Mouse (Mus musculus) neural tube, embryonic 13.5 days (tissue): Measurements from ENCODE around the gene Kcna1. TPM values are rescaled to one million over a fixed set of nuclear protein-coding genes. Genes with fewer than 3 reads are reported as not detected.

ENCODE experiments used
- ATAC-seq: fragments of 200-750 bp; cut with Nextera tagmentation; 2 replicates; pipeline ENCODE4 v1.8.0; 2017; ENCODE audit warnings: low read depth, mild to moderate bottlenecking, moderate TSS enrichment, moderate library complexity
- H3K27ac ChIP-seq: fragments of 300-500 bp; sonication (generic); replicated peaks from 2 replicates; pipeline ENCODE4 v1.5.1; 2015; ENCODE audit warnings: moderate library complexity, mild to moderate bottlenecking, inconsistent platforms
- H3K27me3 ChIP-seq: fragments of 300-500 bp; sonication (generic); 2 replicates; pipeline ENCODE4 v1.6.1; 2015; ENCODE audit warnings: mild to moderate bottlenecking, inconsistent platforms
- H3K36me3 ChIP-seq: fragments of 300-500 bp; sonication (generic); 2 replicates; pipeline ENCODE4 v1.6.1; 2015; ENCODE audit warnings: mild to moderate bottlenecking, inconsistent platforms
- H3K4me1 ChIP-seq: fragments of 300-500 bp; sonication (generic); replicated peaks from 2 replicates; pipeline ENCODE4 v1.6.1; 2015; ENCODE audit warnings: inconsistent platforms
- H3K4me2 ChIP-seq: fragments of 300-500 bp; sonication (generic); 2 replicates; pipeline ENCODE4 v1.6.1; 2015; ENCODE audit warnings: inconsistent platforms, mild to moderate bottlenecking, moderate library complexity
- H3K4me3 ChIP-seq: fragments of 300-500 bp; sonication (generic); 2 replicates; pipeline ENCODE4 v1.5.1; 2015; ENCODE audit warnings: mild to moderate bottlenecking, inconsistent platforms
- H3K9ac ChIP-seq: fragments of 300-500 bp; sonication (generic); 2 replicates; pipeline ENCODE4 v1.6.1; 2015; ENCODE audit warnings: moderate library complexity, mild to moderate bottlenecking, inconsistent platforms
- H3K9me3 ChIP-seq: fragments of 300-500 bp; sonication (generic); 2 replicates; pipeline ENCODE4 v1.6.1; 2016; ENCODE audit warnings: inconsistent platforms
- WGBS: fragments of 180-500 bp; shearing (Covaris S2); methylation state at CpG from one replicate; pipeline ENCODE4 v1.1.7; 2015; 5-methylcytosine and 5-hydroxymethylcytosine counted together
- polyA plus RNA-seq: library from polyadenylated mRNA; unstranded; fragments of >200 nt; fragmentation: Nextera tagmentation; extraction: Ambion mirVana; gene quantifications from 2 replicates; pipeline ENCODE4 v1.2.1, GENCODE M21; 2015

Kcna1 gene
- polyA plus RNA-seq, 1 experiment from 2014 or later = 5.6 TPM

- Histone ChIP-seq H3K4me1 (peaks cover 36% of the 10 kb centered on the region), H3K4me2 (peak overlapping the region; percentile 97), H3K9me3 (no peaks in the 10 kb centered on the region), H3K36me3 (no peaks in the 10 kb centered on the region), H3K27ac (peak overlapping the region; percentile 61), H3K9ac (peak overlapping the region; percentile 67), H3K27me3 (peaks cover 65% of the 10 kb centered on the region), H3K4me3 (peak overlapping the region; percentile 52)
- WGBS = under 1% methylated on average over 64 of the region's 66 CpGs
- ATAC-seq = peak; percentile 48
Measured at GRCm38 (mm10) chr6:126644181-126645043, 1.8 kb downstream of the Kcna1 start.

- H3K9me3 ChIP-seq = no peaks in the 10 kb centered on the region
- ATAC-seq = no peak
- peaks cover 68% of the 10 kb centered on the region for H3K27me3 ChIP-seq
- H3K36me3 ChIP-seq = no peaks in the 10 kb centered on the region
- peak overlapping the region; percentile 97 for H3K4me2 ChIP-seq
- under 1% methylated on average over 25 of the region's 25 CpGs for WGBS
- peak overlapping the region; percentile 52 for H3K4me3 ChIP-seq
- H3K4me1 ChIP-seq = peaks cover 36% of the 10 kb centered on the region
- H3K9ac ChIP-seq = peak overlapping the region; percentile 67
- H3K27ac ChIP-seq = no peak overlapping the region
Measured at GRCm38 (mm10) chr6:126643341-126644055, 2.7 kb downstream of the Kcna1 start.

GRCm38 (mm10) chr6:126642856-126643321, 3.3 kb downstream of the Kcna1 start:
- Histone ChIP-seq H3K36me3 (no peaks in the 10 kb centered on the region), H3K4me2 (peak overlapping the region; percentile 97), H3K27ac (no peak overlapping the region), H3K4me1 (peaks cover 36% of the 10 kb centered on the region), H3K9me3 (no peaks in the 10 kb centered on the region), H3K4me3 (peak overlapping the region; percentile 52), H3K27me3 (peaks cover 68% of the 10 kb centered on the region), H3K9ac (peak overlapping the region; percentile 67)
- whole genome bisulfite sequencing = 1% methylated on average over 36 of the region's 36 CpGs
- ATAC-seq = no peak

GRCm38 (mm10) chr6:126628451-126628850, 17.7 kb downstream of the Kcna1 start:
- Histone ChIP-seq H3K4me3 (no peak overlapping the region), H3K9me3 (no peaks in the 10 kb centered on the region), H3K27ac (no peak overlapping the region), H3K4me2 (no peak overlapping the region), H3K27me3 (no peaks in the 10 kb centered on the region), H3K9ac (no peak overlapping the region), H3K36me3 (no peaks in the 10 kb centered on the region), H3K4me1 (no peaks in the 10 kb centered on the region)
- 79% methylated on average over 7 of the region's 7 CpGs for WGBS
- ATAC-seq = no peak

- no peak overlapping the region for H3K4me3 ChIP-seq
- H3K9ac ChIP-seq = no peak overlapping the region
- WGBS = 84% methylated on average over 4 of the region's 4 CpGs
- H3K36me3 ChIP-seq = no peaks in the 10 kb centered on the region
- H3K27me3 ChIP-seq = no peaks in the 10 kb centered on the region
- H3K4me1 ChIP-seq = peaks cover 5% of the 10 kb centered on the region; the same call in 1 of the 2 replicates
- no peak overlapping the region for H3K4me2 ChIP-seq
- no peaks in the 10 kb centered on the region for H3K9me3 ChIP-seq
- H3K27ac ChIP-seq = no peak overlapping the region
- no peak for ATAC-seq
Measured at GRCm38 (mm10) chr6:126618455-126618854, 27.7 kb downstream of the Kcna1 start.

GRCm38 (mm10) chr6:126610746-126611145, 35.4 kb downstream of the Kcna1 start:
- no peak overlapping the region for H3K4me3 ChIP-seq
- H3K27ac ChIP-seq = no peak overlapping the region
- no peaks in the 10 kb centered on the region for H3K9me3 ChIP-seq
- H3K36me3 ChIP-seq = no peaks in the 10 kb centered on the region
- ATAC-seq = no peak
- no peaks in the 10 kb centered on the region for H3K27me3 ChIP-seq
- no peak overlapping the region for H3K4me2 ChIP-seq
- WGBS = 77% methylated on average over 4 of the region's 4 CpGs
- peaks cover 15% of the 10 kb centered on the region; the same call in 1 of the 2 replicates for H3K4me1 ChIP-seq
- H3K9ac ChIP-seq = no peak overlapping the region

GRCm38 (mm10) chr6:126609193-126609947, 36.8 kb downstream of the Kcna1 start:
- no peaks in the 10 kb centered on the region for H3K36me3 ChIP-seq
- no peak overlapping the region for H3K27ac ChIP-seq
- H3K9me3 ChIP-seq = no peaks in the 10 kb centered on the region
- peaks cover 15% of the 10 kb centered on the region; the same call in 1 of the 2 replicates for H3K4me1 ChIP-seq
- WGBS = 70% methylated on average over 17 of the region's 17 CpGs
- H3K27me3 ChIP-seq = no peaks in the 10 kb centered on the region
- no peak for ATAC-seq
- H3K4me2 ChIP-seq = no peak overlapping the region
- H3K9ac ChIP-seq = no peak overlapping the region
- H3K4me3 ChIP-seq = no peak overlapping the region

GRCm38 (mm10) chr6:126601843-126602326, 44.3 kb downstream of the Kcna1 start:
- 61% methylated on average over 13 of the region's 13 CpGs for WGBS
- Histone ChIP-seq H3K36me3 (no peaks in the 10 kb centered on the region), H3K4me2 (no peak overlapping the region), H3K4me1 (no peaks in the 10 kb centered on the region; the same call in 1 of the 2 replicates), H3K27me3 (no peaks in the 10 kb centered on the region), H3K4me3 (no peak overlapping the region), H3K9ac (no peak overlapping the region), H3K27ac (peak overlapping the region; percentile 77), H3K9me3 (no peaks in the 10 kb centered on the region)
- peak; percentile 79 for ATAC-seq

- no peaks in the 10 kb centered on the region for H3K27me3 ChIP-seq
- 86% methylated on average over 3 of the region's 3 CpGs for WGBS
Measured at GRCm38 (mm10) chr6:126599201-126599995, 46.8 kb downstream of the Kcna1 start.

GRCm38 (mm10) chr6:126597741-126598140, 48.4 kb downstream of the Kcna1 start:
- Histone ChIP-seq H3K27ac (no peak overlapping the region), H3K4me1 (peaks cover 7% of the 10 kb centered on the region), H3K36me3 (no peaks in the 10 kb centered on the region), H3K27me3 (no peaks in the 10 kb centered on the region), H3K4me2 (no peak overlapping the region), H3K4me3 (no peak overlapping the region), H3K9ac (no peak overlapping the region), H3K9me3 (no peaks in the 10 kb centered on the region)
- 94% methylated on average over 4 of the region's 4 CpGs for WGBS
- no peak for ATAC-seq

More at GRCm38 (mm10) chr6:126599201-126599995, 46.8 kb downstream of the Kcna1 start:
- ATAC-seq = no peak
- Histone ChIP-seq H3K36me3 (no peaks in the 10 kb centered on the region), H3K9me3 (no peaks in the 10 kb centered on the region), H3K4me1 (peaks cover 7% of the 10 kb centered on the region), H3K27ac (no peak overlapping the region), H3K4me3 (no peak overlapping the region), H3K4me2 (no peak overlapping the region), H3K9ac (no peak overlapping the region)
